Mouse (Mus musculus): ENCODE measurements around the gene Tbccd1.

- TF ChIP-seq POLR2A (IDR thresholded peaks at IDR 0.05; ENCODE audit: borderline replicate concordance, extremely low read depth, low read depth, low read length) (no peak), CTCF (IDR thresholded peaks at IDR 0.05; ENCODE audit: insufficient read depth, low read length) (no peak)
Observed at GRCm38 (mm10) chr16:22798520-22798919, 58.9 kb downstream of the Tbccd1 start.

Data from lung, adult 2 months (tissue).